Mouse (Mus musculus) monocyte, adult 5-6 weeks (primary cell): ENCODE measurements around the gene H2al1a. TPM values are rescaled to one million over a fixed set of nuclear protein-coding genes. Genes with fewer than 3 reads are reported as not detected.
"Not testable (repeated sequence)": the region's sequence is repeated elsewhere in the genome, so short reads cannot be mapped to it uniquely, and the experiment has no call there.

Source experiments
- ATAC-seq: fragments of 153-309, 156-312 bp; replicated peaks from 2 replicates; pipeline ENCODE4 v1.8.0; 2017; ENCODE audit warnings: mild to moderate bottlenecking; ENCODE audit not compliant: low TSS enrichment, insufficient number of reproducible peaks, severe bottlenecking, poor library complexity, low FRiP score
- total RNA-seq: library from RNA; stranded (forward); fragments of 200-1000, 200-491, 200-594 nt; gene quantifications from 3 replicates; pipeline ENCODE4 v1.2.3, GENCODE M21; 2017

The H2al1a gene
- total RNA-seq, result not detected in 3 replicates

GRCm38 (mm10) chrX:11298957-11299356 is at the start of gene H2al1a:
TSS of gene H2al1a (plus strand) at chrX:11299257.
- not testable (repeated sequence) for ATAC-seq

- ATAC-seq, result no peak
These were observed 48.9 kb upstream of the H2al1a start for GRCm38 (mm10) chrX:11250155-11250554.

DNA sequence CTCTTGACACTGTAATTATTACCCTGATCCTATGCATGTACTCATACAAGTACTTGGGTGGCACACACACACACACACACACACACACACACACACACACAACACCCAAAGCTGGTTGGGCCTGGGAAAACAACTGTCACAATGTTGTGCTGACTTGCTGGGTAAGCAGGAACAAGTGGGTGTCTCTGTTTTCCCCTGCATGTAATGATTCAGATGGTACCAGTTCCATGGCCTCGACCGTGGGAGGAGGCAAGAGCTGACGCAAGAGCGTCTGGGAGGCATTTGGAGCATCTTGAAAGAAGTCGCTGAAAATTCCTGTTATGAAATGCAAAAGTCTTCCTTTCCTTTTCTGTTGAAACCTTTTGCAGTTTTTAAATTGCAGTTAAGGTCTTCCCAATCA is 45.0 kb upstream of the H2al1a start:
- ATAC-seq, result no peak

- no peak for ATAC-seq
These were observed 44.4 kb upstream of the H2al1a start for GRCm38 (mm10) chrX:11254521-11255207.

GRCm38 (mm10) chrX:11255564-11256360 is 43.3 kb upstream of the H2al1a start:
- ATAC-seq, result no peak

- ATAC-seq, result no peak
These were observed 34.1 kb upstream of the H2al1a start for GRCm38 (mm10) chrX:11264918-11265317.

- ATAC-seq, result no peak
These were observed 31.3 kb upstream of the H2al1a start for GRCm38 (mm10) chrX:11267791-11268190.

- no peak for ATAC-seq
These were observed 30.0 kb upstream of the H2al1a start for GRCm38 (mm10) chrX:11269074-11269473.

DNA sequence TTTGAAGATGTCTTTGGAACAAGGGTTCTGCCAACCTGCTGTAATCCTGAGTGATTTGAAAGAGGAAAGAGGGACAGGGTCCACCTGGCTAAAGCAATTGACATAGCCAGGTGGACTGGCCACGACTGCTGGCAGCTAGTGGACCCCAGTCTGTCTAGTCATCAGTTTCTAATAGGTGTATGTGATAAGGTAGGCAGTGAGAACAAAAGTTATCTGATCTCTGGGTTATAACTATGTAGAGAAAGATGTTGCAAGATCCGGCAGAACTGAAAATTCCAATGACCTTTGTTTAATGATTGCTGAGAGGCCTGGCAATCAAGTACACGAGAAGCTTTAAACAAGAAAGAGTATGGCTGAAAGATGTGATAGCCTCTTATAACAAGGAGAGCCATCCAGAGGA is 25.9 kb upstream of the H2al1a start:
- ATAC-seq, result no peak

- ATAC-seq, result no peak
These were observed 22.0 kb upstream of the H2al1a start for GRCm38 (mm10) chrX:11277083-11277482.

DNA sequence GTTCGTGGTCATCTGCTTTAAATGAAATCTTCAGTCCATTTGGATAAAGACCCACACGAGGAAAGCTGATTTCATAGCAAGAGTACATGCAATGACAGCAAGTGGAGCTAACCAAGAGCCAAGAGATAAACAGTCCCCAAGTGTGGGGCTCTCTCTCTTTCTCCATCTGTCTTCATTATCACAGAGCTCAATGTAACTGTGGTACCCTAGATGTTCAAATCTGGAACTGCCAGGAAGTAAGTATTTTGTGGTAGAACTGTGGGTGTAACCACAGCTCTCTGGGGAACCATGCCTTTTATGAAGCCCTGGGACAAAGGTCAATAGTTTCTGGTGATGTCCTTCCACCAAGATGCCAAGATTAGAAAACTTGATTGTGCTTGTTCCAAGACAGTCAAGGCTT is 18.3 kb upstream of the H2al1a start:
- no peak for ATAC-seq

DNA sequence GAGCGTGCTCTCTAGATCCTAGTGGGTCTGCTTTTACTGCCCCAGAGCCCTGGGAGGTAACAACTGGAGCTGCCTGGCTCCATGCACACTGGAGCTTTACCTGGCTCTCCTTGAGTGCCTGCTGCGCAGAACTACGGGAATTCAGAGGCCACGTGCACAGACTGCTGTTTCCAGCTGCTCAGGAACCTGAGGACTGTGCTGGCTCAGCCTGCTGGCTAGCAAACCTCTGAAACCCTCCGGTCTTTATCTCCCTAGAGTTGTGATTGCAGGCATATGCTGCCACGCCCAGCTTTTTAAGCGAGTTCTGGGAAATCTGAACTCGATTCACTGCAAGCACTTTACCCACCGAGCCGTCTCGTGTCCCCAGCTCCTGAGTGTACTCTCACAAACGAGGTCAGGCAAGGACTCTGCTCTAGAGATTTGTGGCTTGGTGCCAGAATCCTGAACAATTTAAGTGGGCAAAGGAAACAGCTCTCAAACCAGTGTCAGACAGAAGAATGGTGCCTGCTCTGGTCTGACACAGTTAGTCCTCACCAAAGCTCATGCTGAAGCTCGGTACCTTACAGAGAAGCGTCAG is 10.7 kb upstream of the H2al1a start:
- no peak for ATAC-seq

DNA sequence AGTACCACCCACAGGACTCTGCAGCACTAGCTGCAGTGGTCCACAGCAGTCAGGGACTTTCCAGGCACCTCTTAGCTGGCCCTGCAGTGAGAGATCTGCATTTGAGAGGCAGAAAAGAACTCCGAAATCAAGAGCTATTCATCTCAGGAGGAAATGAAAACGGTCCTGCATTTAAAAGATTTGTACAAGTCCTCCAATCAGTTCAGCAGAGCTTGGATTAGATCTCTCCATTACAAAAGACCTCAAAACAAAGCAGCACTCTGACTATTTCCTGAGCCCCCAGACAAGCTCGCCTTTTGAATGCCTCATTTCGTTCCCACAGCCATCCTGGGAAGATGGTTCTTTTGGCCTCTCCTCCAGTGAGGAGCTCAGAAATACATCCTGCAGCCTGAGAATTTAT is 9.8 kb upstream of the H2al1a start:
- ATAC-seq, result no peak

GRCm38 (mm10) chrX:11302132-11302531 is 3.1 kb downstream of the H2al1a start, which contains the start of gene H2al1b:
TSS of gene H2al1b (plus strand) at chrX:11302432.
- not testable (repeated sequence) for ATAC-seq

GRCm38 (mm10) chrX:11305355-11305754 is 6.3 kb downstream of the H2al1a start, which contains the start of gene H2al1c:
TSS of gene H2al1c (plus strand) at chrX:11305655.
- not testable (repeated sequence) for ATAC-seq

DNA sequence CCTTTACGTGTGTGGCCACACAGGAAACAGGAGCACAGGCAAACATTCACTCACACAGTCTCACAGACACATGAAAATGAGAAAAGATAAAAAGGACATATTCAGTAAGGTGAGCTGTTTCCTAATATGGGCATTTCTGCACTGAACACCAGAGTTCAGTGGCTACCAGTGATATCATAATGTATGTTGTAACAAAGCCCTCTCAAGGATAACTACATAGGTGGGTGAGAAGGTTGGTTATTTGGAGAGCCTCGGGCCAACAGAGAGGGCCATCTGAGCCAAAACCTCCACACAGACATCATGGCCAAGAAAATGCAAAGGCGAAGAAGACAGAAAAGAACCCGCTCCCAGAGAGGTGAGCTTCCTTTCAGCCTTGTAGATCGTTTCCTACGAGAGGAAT is 9.5 kb downstream of the H2al1a start, which contains the start of gene H2al1d:
TSS of gene H2al1d (plus strand) at position 301 of the 400 bp plus-strand sequence.
- ATAC-seq, result not testable (repeated sequence)

GRCm38 (mm10) chrX:11311634-11312033 is 12.6 kb downstream of the H2al1a start, which contains the start of gene H2al1e:
TSS of gene H2al1e (plus strand) at chrX:11311934.
- not testable (repeated sequence) for ATAC-seq

DNA sequence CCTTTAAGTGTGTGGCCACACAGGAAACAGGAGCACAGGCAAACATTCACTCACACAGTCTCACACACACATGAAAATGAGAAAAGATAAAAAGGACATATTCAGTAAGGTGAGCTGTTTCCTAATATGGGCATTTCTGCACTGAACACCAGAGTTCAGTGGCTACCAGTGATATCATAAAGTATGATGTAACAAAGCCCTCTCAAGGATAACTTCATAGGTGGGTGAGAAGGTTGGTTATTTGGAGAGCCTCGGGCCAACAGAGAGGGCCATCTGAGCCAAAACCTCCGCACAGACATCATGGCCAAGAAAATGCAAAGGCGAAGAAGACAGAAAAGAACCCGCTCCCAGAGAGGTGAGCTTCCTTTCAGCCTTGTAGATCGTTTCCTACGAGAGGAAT is 15.8 kb downstream of the H2al1a start, which contains the start of gene H2al1f:
TSS of gene H2al1f (plus strand) at position 301 of the 400 bp plus-strand sequence.
- ATAC-seq, result not testable (repeated sequence)

DNA sequence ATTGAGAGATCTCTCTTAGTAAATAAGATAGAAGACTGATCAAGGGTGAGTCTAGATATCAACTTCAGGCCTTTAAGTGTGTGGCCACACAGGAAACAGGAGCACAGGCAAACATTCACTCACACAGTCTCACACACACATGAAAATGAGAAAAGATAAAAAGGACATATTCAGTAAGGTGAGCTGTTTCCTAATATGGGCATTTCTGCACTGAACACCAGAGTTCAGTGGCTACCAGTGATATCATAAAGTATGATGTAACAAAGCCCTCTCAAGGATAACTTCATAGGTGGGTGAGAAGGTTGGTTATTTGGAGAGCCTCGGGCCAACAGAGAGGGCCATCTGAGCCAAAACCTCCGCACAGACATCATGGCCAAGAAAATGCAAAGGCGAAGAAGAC is 18.9 kb downstream of the H2al1a start, which contains the start of gene H2al1g:
TSS of gene H2al1g (plus strand) at position 301 of the 400 bp plus-strand sequence.
- not testable (repeated sequence) for ATAC-seq
